Mouse (Mus musculus): Measurements from ENCODE around the gene Ssbp3.

Gene Ssbp3

DNA sequence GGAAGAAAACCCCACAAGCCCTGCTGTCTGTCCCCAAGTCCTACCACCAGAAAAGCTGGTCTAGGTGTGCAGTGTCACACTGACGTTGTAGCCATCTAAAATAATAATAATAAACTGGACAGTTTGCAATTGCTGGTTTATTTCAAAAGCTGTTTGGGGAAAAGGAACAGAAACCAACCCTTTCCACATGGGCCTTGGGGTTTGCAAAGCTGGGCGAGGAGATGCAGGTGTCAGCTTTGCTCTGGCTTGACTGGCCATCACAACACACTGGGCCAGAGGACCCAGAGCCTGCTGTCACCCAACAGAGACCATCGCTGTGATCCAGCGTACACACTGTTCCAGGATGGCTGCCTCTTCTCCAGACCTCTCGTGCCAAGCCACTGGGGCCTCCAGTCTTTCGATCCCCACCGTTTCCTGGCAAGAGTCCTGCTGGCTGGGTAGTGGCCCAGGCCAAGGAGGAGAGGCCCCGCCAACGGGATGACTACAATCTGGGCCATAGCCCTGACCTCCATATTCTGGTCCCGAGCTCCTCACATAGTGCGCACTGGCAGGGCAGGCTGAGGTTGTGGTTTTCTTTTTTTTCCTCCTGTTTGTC, 138.2 kb downstream of the Ssbp3 start:
- peak in 1 of 2 experiments; percentile 35 for DNase-seq (ENCODE audit: low spot score in 2 of 2)

DNA sequence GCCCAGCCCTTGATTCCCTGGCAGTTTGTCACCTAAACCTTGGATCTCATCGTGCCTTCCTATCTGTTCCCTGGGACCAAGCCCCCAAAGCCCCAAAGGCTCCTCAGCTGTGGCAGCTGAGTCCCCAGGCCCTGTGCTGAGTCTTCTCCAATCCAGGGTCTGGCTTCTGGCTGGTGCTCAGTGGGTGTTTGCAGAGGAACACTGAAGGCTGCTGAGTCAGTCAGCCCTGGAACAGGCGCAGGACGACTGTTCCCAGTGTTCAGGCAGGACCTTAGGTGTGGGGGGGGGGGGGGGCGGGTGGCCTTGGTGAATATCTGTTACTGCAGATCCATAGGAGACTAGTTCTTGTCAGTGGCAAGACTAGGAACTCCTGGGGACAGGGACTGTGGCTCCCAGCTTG, 141.4 kb downstream of the Ssbp3 start:
- DNase-seq (ENCODE audit: low spot score in 2 of 2), result no peak

- DNase-seq (ENCODE audit: low spot score in 2 of 2), result no peak
Measured at GRCm38 (mm10) chr4:107052962-107053553, 142.6 kb downstream of the Ssbp3 start.

- no peak for DNase-seq (ENCODE audit: low spot score in 2 of 2)
Measured at GRCm38 (mm10) chr4:107056088-107056487, 145.6 kb downstream of the Ssbp3 start.

DNA sequence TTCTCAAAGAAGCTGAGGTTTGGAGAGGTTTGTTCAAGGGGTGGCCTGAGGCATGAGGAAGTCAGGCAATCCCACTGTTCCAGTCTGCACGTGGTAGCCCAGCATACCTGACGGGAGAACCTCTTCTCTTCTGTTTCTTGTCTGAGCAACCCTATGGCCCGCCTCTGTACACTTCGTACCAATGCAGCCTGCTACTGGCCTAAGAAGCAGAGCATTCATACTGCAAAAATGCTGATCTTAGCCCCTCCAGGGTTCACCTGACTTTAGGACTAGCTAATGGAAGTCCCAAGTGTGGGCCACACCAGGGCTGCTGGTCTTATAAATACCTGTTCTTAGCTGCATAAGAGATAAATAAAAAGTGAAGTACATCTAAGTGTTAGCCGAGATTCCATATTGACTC, 147.8 kb downstream of the Ssbp3 start:
- no peak for DNase-seq (ENCODE audit: low spot score in 2 of 2)

GRCm38 (mm10) chr4:107058781-107059180, 148.3 kb downstream of the Ssbp3 start:
- DNase-seq (ENCODE audit: low spot score in 2 of 2), result no peak

DNA sequence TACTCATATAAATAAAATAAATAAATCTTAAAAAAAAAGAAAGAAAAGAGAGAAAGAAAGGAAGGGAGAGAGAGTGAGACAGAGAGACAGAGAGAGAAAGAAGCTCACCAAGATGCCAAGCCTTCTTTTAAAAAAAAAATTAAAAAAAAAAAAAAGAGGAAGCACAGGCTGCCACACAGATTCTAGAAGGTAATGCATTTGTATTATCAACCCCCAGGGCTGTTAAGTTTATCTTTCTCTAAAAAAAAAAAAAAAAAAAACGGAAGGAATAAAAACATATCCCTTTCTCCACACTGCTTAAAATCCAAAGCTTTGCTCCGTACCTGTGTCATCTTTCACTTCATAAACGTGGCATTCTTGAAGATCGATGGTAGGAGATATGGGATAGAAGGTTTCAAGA, 151.1 kb downstream of the Ssbp3 start:
- DNase-seq (ENCODE audit: low spot score in 2 of 2), result no peak

DNA sequence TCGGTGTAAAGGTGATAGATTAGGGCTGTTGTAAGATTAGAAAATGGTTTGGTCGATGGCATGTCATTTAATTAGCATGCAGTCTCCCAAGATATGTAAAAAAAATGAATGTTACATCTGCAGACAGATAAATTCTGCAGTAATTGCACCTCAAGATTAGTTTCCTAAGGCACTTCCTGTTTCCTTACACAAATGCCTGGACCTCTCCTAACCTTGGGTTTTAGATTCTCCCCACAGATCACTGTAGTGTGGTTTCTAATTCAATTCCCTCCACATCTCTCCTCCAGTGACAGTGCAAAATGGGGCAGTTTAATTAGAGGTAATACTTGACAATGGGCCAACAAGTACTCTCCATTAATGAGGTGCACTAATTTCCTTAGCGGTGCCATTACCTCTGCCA, 152.7 kb downstream of the Ssbp3 start:
- DNase-seq (ENCODE audit: low spot score in 2 of 2), result no peak

DNA sequence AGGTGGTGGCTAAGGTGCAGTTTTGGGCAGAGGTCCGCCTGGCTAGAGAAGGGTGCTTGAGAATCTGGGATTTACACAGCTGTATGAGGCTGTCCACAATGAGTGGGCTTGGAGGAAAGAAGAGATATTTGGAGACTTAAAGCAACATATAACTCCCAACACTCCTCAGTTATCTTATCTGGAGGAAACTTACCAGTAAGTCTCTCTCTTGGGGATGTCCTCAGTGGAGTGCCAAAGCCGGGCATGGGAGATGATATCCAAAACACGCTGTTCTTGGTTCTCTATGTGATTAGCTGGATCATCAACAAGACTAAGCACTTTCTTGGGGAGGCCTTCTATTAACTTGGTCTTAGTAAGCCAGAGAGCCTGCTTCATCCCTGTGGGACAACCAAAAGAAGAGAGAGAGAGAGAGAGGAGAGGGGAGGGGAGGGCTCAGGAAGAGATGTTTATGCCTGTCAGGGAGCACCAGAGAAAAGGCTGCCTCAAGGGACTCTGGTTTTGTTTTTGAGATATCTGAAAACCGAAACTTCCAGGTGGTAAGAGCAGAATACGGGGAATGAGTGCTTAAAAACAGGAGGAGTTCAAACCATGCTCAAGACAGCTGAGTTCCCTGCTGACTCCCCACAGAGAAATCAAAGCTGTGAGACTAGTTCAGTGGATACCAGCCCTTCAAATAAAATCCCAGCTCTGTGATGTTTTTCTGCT, 154.0 kb downstream of the Ssbp3 start:
- DNase-seq (ENCODE audit: low spot score in 2 of 2), result no peak

GRCm38 (mm10) chr4:107066252-107067124, 156.0 kb downstream of the Ssbp3 start, which contains the start of the genes Mrpl37 and Cyb5rl:
Gene Mrpl37, minus strand, starts transcription at chr4:107066868.
Gene Cyb5rl, plus strand, starts transcription at chr4:107066988.
- DNase-seq (ENCODE audit: low spot score in 2 of 2), result peak; percentile 93 to 97

GRCm38 (mm10) chr4:107067151-107067840, 156.8 kb downstream of the Ssbp3 start:
- DNase-seq (ENCODE audit: low spot score in 2 of 2), result no peak

DNA sequence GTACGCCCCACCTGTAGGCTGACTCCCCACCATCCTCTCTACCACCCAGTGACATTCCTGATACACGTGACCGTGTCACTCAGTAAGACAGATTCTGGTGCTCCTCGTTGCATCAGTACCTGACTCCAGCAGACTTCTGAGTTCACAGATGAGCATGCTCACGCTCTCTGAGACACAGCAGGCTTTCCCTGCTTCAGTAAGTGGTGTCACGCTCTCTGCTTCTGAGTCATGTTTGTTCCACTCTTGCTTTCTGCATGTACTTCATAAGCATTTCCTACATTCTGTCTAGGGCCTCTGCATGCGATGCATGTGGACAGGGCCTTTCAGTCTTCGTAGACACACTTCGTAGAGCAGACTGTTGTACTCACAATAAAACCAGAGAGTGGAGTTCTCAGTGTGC, 161.8 kb downstream of the Ssbp3 start:
- no peak for DNase-seq (ENCODE audit: low spot score in 2 of 2)

GRCm38 (mm10) chr4:107075456-107075855, 165.0 kb downstream of the Ssbp3 start:
- DNase-seq (ENCODE audit: low spot score in 2 of 2), result no peak

- no peak for DNase-seq (ENCODE audit: low spot score in 2 of 2)
Measured at GRCm38 (mm10) chr4:107078894-107079293, 168.4 kb downstream of the Ssbp3 start.

DNA sequence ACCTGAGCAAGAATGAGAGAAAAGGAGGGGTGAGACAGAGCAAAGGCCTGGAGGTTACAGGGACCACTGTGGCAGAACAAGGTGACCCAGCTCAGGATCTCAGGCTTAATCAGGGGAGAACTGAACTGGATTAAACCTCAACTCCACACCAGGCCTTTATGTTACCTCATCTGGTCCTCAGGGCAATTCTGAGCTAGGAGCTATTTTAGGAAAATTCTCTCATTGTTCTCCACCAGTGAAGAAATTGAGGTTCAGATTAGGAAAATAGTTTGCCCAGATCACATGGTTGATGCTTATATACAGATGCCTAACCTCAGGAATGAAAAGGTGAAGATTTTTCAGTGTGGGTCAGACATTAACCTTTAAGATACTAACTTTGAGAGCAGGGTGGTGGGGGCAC, 169.2 kb downstream of the Ssbp3 start:
- no peak for DNase-seq (ENCODE audit: low spot score in 2 of 2)

DNA sequence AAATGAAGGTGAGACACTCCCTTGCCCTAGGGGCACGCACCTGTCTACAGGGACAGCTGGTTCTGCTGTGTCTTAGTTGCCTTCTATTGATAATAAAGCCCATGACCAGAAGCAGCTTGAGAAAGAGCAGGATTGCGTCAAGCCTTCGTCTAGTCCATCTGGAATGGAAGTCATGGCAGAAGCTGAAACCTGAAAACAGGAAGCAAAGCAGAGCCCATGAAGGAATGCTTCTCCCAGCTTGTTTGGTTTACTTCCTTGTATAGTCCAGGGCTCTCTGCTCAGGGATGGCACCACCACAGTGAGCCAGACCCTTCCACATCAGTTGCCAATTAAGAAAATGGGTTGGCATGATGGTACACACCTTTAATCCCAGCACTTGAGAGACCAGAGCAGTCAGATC, 171.7 kb downstream of the Ssbp3 start:
- DNase-seq (ENCODE audit: low spot score in 2 of 2), result no peak

GRCm38 (mm10) chr4:107083126-107083525, 172.6 kb downstream of the Ssbp3 start:
- DNase-seq (ENCODE audit: low spot score in 2 of 2), result no peak

- DNase-seq (ENCODE audit: low spot score in 2 of 2), result no peak
Measured at GRCm38 (mm10) chr4:107084343-107084742, 173.8 kb downstream of the Ssbp3 start.

GRCm38 (mm10) chr4:107084858-107085257, 174.4 kb downstream of the Ssbp3 start:
- DNase-seq (ENCODE audit: low spot score in 2 of 2), result peak; percentile 58 to 80

DNA sequence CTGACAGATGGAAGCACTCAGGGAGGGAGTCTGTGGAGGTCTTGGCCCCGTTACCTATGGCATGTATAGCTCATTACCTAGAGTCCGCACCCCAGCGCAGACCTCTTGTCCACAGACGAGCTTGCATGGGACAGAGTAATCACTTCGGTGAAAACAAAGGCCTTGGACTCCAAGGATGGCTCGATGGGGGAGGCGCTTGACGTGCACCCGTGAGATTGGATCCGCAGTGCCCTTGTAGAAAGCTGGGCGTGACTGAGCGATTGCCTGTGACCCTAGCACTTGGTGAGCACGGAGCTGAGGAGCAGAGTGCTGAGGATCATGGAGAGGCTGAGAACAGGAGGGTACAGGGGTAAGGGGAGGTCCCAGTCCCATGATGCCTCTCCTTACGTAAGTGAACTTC, 181.2 kb downstream of the Ssbp3 start:
- no peak for DNase-seq (ENCODE audit: low spot score in 2 of 2)

GRCm38 (mm10) chr4:107094484-107095187, 184.1 kb downstream of the Ssbp3 start:
- DNase-seq (ENCODE audit: low spot score in 2 of 2), result no peak

All from frontal cortex, postnatal 14 days (tissue).